Mouse (Mus musculus): ENCODE measurements around the gene Mgat2.

The Mgat2 gene

DNA sequence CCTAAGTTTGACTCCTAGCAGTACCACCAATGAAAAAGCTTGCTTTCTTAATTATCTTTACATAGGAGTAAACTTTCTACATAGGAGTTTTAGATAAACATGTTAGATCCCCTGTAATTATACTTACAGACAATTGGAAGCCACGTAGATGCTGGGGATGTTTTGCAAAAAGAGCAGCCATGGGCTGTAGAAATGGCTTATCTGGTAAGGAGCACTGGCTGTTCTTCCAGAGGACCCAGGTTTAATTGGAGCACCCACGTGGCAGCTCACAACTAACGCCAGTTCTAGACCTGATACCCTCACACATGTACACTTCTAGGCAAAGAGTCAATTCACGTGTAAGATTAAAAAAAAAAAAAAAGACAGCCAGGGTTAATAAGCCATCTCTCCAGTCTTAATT lies 2.2 kb upstream of the Mgat2 start:
- no peak for DNase-seq

- no peak for DNase-seq
These were observed 662 bp downstream of the Mgat2 start for GRCm38 (mm10) chr12:69184342-69185295.

- no peak for DNase-seq
These were observed 1.4 kb downstream of the Mgat2 start for GRCm38 (mm10) chr12:69185371-69185770.

- no peak for DNase-seq
These were observed 3.0 kb downstream of the Mgat2 start for GRCm38 (mm10) chr12:69186811-69187471.

GRCm38 (mm10) chr12:69190074-69190473 lies 6.1 kb downstream of the Mgat2 start:
- DNase-seq: no peak

GRCm38 (mm10) chr12:69190522-69190921 lies 6.6 kb downstream of the Mgat2 start:
- no peak for DNase-seq

- DNase-seq: no peak
These were observed 7.4 kb downstream of the Mgat2 start for GRCm38 (mm10) chr12:69191396-69191795.

- no peak for DNase-seq
These were observed 8.7 kb downstream of the Mgat2 start for GRCm38 (mm10) chr12:69192637-69193036.

DNA sequence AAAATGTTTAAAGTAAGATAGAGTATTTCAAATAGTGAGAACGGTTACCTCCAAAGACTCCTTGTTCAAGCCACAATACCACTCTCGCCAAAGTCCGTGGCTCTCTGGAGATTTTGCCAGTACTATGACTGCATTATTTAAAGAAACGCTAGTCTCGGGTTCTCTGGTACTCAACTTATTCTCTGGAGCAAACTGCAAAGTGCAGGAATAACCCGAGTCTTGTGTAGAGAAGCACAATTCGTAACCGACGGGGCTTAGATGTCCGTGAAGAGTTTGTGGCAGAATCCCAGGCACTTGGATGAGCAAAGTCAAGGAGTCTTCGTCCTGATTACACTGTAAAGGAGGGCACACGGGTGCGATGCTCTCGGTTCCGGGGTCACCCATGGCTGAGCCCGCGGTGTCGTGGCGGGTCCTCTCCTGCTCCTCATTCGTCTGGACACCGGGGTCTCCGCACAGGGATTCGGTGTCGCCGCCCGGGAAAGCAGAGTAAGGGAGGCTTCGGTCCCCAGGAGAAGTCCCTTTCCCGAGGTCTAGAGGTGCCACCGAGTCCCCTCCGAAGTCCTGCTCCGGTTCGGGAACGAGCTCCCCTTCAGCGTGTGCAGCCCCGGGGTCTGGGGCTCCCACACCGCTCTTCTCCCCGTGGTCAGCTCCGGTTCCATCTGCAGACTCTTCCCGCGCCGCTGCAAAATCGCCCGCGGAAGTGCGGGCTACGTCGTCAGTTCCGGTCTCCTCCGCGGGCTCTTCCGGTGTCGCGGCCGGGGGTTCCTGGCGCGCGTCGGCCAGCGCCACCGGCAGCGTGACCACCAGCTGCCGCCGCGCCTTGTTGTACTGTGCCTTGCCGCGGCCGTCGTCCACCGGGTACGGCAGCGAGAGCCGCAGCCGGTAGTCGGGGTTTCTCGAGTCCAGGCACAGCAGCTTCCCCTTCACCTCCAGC lies 12.8 kb downstream of the Mgat2 start, which contains the start of gene Gm49383:
Gene Gm49383 (minus strand): TSS at position 661 of the 934 bp plus-strand sequence.
- peak; percentile 59 for DNase-seq

DNA sequence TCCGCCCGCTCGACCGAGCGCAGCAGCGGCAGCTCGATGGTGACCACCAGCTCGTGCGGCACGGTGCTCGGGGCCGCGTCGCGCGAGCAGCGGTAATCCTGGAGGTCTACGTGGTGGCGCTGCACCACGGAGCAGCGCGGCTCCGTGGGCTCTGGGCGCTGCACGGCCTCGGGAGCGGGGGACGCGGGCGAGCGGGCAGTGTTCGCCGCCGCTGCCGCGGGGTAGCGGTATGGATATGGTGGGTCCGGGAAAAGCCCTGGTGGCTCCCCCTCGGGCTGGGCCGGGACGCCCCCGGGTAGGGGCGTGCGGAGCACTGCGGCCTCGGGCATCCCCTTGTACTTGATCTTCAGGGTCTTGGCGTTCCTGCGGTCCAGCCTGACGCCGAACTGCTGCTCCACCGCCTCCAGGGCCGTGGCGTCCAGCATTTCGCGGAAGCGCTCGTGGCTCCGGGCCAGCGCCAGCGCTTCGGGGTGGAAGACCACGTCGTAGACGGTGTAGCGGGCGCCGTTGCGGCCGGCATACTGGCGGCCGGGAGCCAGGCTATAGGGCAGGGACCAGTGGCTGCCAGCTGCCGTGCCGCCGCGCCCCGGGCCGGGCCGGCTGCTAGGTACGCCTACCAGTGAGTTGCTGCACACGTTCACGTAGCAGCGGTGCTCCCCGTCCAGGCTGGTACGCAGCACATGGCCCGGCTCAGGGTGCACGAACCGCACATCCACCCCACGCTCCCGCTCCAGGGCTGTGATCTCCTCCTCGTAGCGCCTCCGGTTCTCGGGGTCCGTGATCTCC lies 13.6 kb downstream of the Mgat2 start:
- DNase-seq: peak; percentile 59

DNA sequence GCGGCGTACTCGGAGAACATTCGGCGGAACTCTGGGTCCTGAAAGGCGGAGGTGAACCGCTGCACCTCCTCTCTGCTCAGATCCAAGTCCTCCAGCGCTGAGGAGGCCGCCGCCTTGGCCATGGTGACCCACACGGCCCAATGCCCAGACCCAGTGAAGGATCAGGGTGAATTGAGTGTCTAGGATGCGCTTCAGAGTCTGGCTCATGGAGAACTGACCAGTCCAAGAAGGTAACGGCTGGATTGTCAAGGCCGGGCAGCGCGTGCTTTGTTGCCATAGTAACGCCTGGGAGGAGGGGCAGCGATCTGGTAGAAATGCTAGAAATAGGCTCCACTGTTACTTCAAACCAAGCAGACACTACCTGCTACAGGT lies 14.2 kb downstream of the Mgat2 start, which contains the start of gene Dnaaf2:
Gene Dnaaf2 (minus strand): TSS at position 266 of the 372 bp plus-strand sequence.
- DNase-seq: no peak

GRCm38 (mm10) chr12:69198985-69199384 lies 15.0 kb downstream of the Mgat2 start:
- no peak for DNase-seq

DNA sequence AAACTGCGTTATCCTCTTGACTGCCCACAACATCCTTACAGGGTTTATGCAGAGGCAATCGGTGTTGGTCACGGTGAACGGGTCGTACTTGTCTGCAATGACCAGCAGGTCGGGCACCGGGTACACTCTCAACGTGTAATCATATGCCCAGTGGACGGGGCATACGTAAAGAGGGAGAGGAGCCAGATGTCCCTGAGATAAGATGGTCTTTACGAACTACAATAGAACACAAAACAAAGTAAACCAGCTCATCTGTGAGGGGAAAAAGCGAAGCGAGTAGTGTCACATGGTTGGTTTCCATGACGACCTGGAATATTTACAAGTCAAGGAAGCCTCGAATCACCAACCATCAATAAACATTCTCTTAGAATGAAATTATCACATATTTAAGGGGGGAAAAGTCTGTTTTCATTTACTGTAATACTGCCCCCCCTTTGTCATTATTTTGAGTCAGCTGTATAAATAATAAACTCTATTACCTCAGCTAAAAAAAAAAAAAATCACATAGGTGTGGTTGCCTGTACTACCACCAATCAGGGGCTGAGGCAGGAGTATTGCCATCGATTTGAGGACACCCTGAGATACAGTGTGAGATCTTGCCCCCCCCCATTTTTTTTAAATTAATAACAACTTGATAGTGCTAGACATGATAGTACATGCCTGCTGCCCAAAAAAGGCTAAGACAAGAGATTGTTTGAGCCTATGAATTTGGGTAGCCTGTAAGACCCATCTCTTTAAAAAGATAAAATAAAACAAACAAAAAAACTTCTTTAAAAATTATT lies 20.3 kb downstream of the Mgat2 start, which contains the start of gene Gm49384:
Gene Gm49384 (minus strand): TSS at position 216 of the 782 bp plus-strand sequence.
- no peak for DNase-seq

- DNase-seq: no peak
These were observed 23.4 kb downstream of the Mgat2 start for GRCm38 (mm10) chr12:69207396-69207795.

- no peak for DNase-seq
These were observed 24.0 kb downstream of the Mgat2 start for GRCm38 (mm10) chr12:69207926-69208325.

DNA sequence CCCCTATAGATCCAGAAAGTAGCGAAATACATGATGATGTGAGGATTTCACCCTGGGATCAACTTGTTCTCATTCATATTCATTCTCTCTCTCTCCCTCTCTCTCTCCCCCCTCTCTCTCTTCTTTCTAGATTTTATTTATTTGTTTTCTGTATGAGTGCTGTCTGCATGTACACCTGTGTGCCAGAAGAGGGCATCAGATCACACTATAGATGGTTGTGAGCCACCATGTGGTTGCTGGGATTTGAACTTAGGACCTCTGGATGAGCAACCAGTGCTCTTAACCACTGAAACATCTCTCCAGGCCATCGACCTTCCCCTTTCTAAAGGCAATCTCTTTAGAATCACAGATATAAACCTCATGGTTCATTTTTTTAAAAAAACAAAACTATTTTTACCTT lies 24.6 kb downstream of the Mgat2 start:
- no peak for DNase-seq

DNA sequence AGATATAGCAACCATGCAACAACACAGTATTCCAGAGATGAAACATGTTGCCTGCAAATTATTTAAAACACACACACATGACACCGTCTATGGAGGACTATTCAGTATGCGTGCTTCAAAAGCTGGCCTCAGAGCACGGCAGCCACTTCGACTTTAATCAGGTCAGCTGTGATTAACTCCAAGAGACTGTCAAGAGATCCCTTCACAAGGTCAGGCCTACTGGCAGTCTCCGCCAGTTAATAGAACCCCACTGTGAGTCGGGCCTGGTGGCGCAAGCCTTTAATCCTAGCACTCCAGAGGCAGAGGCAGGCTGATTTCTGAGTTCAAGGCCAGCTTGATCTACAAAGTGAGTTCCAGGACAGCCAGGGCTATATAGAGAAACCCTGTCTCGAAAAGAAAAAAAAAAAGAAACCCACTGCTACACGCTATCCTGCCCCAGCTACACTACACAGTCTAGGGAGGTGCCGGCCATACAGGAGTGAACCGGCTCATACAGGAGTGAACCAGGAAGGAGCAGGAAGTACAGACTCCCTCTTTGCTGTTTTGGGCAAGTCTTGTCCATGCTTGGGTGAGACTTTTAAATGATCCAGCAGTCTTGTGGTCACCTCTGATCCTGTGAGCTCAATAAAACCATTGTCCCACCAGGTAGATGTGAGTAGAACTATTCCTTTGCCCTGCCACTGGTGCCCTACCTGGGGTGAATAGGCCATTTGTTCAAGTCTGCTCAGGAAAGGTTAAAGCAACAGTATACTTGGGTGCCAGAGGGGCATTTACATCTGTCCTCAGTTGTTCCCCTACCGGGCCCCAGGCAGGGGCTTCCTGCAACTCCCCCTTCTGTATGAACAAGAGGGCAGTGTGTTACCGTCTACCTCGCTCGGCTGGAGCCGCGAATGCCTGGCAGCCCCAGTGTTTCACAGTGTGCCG lies 26.4 kb downstream of the Mgat2 start:
- no peak for DNase-seq

DNA sequence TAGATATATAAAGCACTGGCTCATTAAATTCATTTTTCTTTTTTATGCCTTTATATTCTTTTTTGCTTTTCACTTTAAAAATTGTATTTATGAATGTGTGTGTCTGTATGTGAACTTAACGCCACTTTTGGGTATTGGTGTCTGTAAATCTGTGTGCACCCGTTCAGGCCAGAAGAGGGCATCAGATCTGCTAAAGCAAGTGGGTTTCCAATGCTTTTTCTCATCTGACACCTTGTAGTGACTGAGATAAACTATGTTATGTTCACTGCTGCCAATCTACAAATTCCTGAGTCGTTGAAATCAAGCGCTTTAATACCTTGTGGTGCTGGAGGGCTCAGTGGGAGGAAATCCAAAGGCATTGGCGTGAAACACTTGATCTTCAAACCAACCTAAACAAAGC lies 27.1 kb downstream of the Mgat2 start:
- no peak for DNase-seq

- DNase-seq: no peak
These were observed 29.3 kb downstream of the Mgat2 start for GRCm38 (mm10) chr12:69213186-69213777.

Data from cerebellum, adult 8-10 months (tissue).